Mouse (Mus musculus): Measurements from ENCODE around the gene Flrt1.

The Flrt1 gene

DNA sequence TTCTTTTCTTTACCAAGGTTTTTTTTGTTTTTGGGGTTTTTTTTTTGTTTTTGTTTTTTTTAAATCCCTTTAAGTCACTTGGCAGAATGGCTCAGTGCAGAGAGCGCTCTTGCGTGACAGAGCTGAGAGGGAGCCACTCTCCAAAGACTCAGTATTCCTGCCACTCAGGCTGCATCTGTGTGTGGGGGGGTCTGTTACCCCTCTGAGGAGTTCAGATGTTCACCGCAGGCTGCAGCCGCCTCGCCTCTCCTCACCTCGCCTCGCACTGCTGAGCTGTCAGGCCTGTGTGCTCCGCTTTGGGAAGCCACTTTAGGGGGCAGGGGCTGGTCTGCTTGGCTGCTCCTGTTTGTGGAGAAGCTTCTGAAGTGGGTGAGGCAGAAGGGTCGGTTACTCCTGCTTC lies at the start of gene Flrt1:
Flrt1 (minus strand) TSS at position 186 of the 400 bp plus-strand sequence.
- DNase-seq (ENCODE audit: low read depth) = no peak

- no peak for DNase-seq (ENCODE audit: low read depth)
Measured at GRCm38 (mm10) chr19:7155196-7155595, 49.7 kb upstream of the Flrt1 start.

DNA sequence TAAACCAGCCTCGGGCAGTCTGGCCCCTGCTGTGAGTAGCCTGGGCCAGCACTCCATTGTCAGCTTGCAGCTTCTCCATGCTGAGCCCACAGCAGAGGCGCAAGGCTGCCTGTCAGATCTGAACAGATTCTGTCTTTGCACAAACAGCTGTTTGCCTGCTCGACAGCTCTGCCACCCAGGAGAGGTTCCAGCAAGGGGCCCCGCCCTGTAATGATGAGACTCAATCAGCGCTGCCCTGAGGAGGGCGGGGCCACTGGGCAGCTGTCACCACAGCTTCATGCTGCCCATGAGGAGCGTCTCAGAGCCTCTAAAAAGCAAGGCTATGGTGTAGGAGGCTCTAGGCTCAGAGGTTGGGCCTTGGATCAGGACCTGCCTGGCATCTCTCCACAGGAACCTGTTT lies 47.7 kb upstream of the Flrt1 start:
- DNase-seq (ENCODE audit: low read depth) = no peak

GRCm38 (mm10) chr19:7151927-7152653 lies 46.6 kb upstream of the Flrt1 start:
- no peak for DNase-seq (ENCODE audit: low read depth)

- no peak for DNase-seq (ENCODE audit: low read depth)
Measured at GRCm38 (mm10) chr19:7151300-7151926, 45.9 kb upstream of the Flrt1 start.

- no peak for DNase-seq (ENCODE audit: low read depth)
Measured at GRCm38 (mm10) chr19:7149158-7149685, 43.7 kb upstream of the Flrt1 start.

DNA sequence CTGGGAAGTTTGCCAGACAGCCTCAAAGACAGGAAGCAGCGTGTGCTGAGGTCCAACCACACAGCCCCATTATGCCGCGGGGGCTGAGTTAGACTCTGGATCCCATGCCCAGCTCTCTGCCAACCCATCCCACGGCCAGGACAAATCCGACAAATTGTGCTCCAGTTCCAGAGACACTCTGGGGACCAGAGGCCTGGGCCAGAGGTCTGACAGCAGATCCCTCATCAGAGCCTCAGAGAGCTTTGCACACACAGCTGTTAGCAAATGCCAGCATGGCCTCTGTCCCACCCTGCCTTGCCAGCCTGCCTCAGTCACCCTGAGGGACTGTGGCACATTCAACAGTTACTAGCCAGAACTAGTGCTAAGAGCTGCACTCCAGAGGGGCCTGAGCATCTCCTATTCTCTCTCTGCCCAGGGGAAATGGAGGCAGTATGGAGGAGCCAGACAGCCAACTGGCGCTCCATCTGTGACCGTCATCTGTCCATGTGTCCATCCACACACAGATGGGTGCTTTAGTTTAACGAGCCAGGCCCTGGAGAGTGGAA lies 43.1 kb upstream of the Flrt1 start:
- DNase-seq (ENCODE audit: low read depth) = no peak

- DNase-seq (ENCODE audit: low read depth) = no peak
Measured at GRCm38 (mm10) chr19:7148096-7148495, 42.6 kb upstream of the Flrt1 start.

- no peak for DNase-seq (ENCODE audit: low read depth)
Measured at GRCm38 (mm10) chr19:7146376-7146775, 40.8 kb upstream of the Flrt1 start.

DNA sequence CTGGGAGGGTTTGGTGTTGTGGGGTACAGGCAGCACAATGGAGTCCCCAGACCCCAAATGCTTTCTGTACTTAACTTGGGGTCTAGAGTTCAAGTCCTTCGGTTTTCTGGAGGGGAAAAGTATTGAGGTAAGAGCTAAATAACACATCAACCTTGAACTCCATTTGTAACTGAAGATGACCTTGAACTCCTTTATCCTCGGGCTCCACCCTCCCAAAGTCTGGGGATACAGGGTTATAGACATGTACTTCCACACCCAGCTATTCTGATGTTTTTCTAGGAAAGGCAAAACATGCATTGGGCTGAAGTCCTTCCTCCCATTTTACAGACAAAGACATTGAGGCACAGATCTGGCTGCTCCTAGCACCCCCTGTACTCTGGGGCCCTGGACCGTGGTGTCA lies 38.9 kb upstream of the Flrt1 start:
- no peak for DNase-seq (ENCODE audit: low read depth)

- peak; percentile 71 for DNase-seq (ENCODE audit: low read depth)
Measured at GRCm38 (mm10) chr19:7143854-7144253, 38.3 kb upstream of the Flrt1 start.

DNA sequence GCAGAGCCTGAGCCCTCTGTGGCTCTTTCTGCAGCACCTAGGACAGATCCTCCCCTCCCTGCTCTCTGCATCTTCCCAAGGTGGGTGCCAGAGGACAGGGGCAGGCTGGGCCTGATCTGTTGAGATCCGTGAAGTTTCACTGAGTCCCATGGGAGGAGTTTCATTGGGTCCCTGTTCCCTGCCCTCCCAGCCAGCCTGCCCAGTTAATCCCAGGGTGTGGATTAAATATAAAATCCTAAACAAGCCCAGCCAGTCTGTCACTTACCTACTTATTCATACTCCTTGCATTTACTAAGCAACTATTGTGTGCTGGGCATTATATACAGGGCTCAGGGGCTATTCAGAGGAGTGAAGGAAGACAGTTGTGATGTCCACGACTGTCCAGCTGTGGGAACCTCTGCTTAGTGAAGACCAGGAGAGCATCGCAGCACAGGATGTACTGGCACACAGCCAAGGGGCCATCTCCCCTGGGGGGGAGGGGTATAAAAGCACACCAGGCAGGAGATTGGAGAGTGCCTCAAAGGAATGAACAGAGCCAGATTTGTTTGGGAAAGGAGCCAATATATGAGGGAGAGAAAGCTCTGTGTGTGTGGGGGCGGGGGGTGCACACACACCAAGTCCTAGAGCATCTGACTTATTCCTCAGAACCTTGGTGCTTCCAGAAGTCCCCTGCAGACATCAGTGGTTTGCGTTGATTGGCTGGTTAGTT lies 36.8 kb upstream of the Flrt1 start:
- no peak for DNase-seq (ENCODE audit: low read depth)

- DNase-seq (ENCODE audit: low read depth) = no peak
Measured at GRCm38 (mm10) chr19:7140856-7141421, 35.4 kb upstream of the Flrt1 start.

GRCm38 (mm10) chr19:7140373-7140772 lies 34.8 kb upstream of the Flrt1 start:
- no peak for DNase-seq (ENCODE audit: low read depth)

DNA sequence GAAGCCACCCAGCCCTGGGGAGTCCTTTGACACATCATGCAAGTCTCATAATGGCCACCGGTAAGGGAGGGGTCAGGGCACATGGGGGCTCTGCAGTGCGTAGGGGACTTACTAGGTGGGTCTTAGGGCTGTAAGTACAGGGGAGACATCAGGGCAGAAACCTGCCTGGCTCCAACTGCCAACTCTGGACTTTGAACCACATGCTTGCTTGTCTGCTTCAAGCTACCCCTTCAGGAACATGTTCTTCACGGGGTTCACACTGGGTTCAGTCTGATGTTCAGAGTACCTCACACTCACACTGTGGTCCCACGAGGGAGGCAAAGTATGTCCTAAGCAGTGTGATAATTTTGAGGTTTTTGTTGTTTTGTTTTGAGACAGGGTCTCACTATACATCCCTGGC lies 33.8 kb upstream of the Flrt1 start:
- no peak for DNase-seq (ENCODE audit: low read depth)

DNA sequence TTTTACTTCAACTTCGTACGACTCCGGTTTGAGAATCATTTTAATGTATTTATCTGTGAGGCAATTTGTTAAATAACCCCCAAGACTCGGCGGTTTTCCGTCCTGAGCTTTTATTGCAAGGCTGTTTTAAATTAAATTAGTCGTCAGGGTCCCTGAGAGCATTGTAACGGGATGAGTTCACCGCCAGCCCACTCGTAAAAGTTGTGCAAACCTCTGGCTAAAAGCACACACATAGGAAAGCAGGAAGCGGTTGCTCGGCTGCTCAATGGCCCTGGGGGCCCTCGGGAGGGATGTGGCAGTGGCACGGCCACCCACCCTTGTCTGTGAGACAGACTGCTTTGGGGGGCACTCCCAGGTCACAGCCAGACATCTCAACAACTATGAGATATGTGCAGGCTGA lies 32.8 kb upstream of the Flrt1 start:
- DNase-seq (ENCODE audit: low read depth) = no peak

GRCm38 (mm10) chr19:7136714-7137498 lies 31.4 kb upstream of the Flrt1 start:
- no peak for DNase-seq (ENCODE audit: low read depth)

- no peak for DNase-seq (ENCODE audit: low read depth)
Measured at GRCm38 (mm10) chr19:7136016-7136415, 30.5 kb upstream of the Flrt1 start.

DNA sequence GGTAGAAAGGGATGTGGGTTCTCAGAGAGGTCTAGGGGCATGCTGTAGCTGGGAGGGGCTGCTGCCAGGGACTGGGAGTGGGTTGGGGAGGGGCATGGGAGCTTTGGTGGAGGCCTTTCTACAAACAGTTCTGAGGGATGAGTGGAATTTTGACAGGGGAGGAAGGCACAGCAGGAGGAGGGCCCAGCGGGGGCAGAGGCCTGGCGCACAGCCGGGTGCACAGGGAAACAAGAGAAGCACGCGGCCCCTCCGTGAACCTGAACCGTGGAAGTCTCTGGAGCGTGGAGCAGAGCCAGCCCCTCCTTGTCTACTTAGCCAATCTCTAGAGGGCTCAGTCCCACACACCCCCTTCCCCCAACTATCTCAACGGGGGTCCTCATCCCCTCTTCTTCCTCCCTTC lies 30.0 kb upstream of the Flrt1 start:
- DNase-seq (ENCODE audit: low read depth) = no peak

DNA sequence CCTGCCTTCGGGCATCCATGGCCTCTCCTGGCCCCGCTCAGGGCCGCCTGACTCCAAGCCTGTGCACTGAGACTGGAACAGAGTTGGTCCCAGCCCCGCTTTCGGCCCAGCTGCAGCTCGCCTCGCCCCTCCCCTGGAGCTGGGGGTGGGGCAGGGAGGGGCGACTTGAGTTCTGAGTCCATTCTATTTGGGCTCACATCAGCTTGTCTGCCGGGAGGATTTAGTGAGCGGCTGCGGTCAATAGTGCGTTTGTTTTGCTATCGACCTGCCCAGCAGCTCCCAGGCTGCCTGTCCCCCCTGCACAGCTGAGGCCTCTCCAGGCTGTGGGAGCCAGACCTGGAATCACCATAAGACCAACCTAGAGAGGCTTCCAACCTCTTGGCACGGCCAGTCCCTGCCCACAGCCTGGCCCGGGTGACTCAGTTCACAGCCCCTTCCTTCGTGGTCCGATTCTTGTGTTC lies 29.1 kb upstream of the Flrt1 start:
- DNase-seq (ENCODE audit: low read depth) = no peak

- no peak for DNase-seq (ENCODE audit: low read depth)
Measured at GRCm38 (mm10) chr19:7133436-7133835, 27.9 kb upstream of the Flrt1 start.
